Mouse (Mus musculus) bone marrow macrophage, adult 2 months (primary cell): Measurements from ENCODE around the gene Hoxd12.

Experiments
- CTCF ChIP-seq: IDR thresholded peaks from 2 replicates; pipeline ENCODE4 v1.5.1; 2012; ENCODE audit warnings: low read depth, mild to moderate bottlenecking, low read length, moderate library complexity
- POLR2A ChIP-seq: IDR thresholded peaks from 2 replicates; pipeline ENCODE4 v1.6.1; 2012; ENCODE audit warnings: mild to moderate bottlenecking, low read depth, low read length, borderline replicate concordance

- TF ChIP-seq CTCF (no peak), POLR2A (no peak)
Measured at GRCm38 (mm10) chr2:74685059-74685603, 10.3 kb downstream of the Hoxd12 start.
